Mouse (Mus musculus): ENCODE data around the gene Pabpn1l. TPM values are rescaled to one million over a fixed set of nuclear protein-coding genes. Genes with fewer than 3 reads are reported as not detected.
A peak's percentile ranks its signal among the peaks of the same experiment; 100 is the strongest.

Pabpn1l gene
- polyA plus RNA-seq, 1 experiment from 2014 or later, result not detected

- peaks cover 40% of the 10 kb centered on the region for H3K4me1 ChIP-seq (replicated peaks)
- no peak overlapping the region for H3K9ac ChIP-seq
- peak overlapping the region; percentile 14 for H3K4me2 ChIP-seq (replicated peaks)
- H3K27me3 ChIP-seq (replicated peaks), result no peaks in the 10 kb centered on the region
- 35% methylated on average over 6 of the region's 7 CpGs for WGBS
- H3K9me3 ChIP-seq, result no peaks in the 10 kb centered on the region
- no peaks in the 10 kb centered on the region for H3K36me3 ChIP-seq
- ATAC-seq, result peak; percentile 80
- peak overlapping the region; percentile 55 for H3K27ac ChIP-seq
- no peak overlapping the region for H3K4me3 ChIP-seq (replicated peaks)
Observed at GRCm38 (mm10) chr8:122661138-122661537, 38.6 kb upstream of the Pabpn1l start.

GRCm38 (mm10) chr8:122660022-122660421 is 37.5 kb upstream of the Pabpn1l start:
- Histone ChIP-seq H3K36me3 (no peaks in the 10 kb centered on the region), H3K4me3 (replicated peaks) (no peak overlapping the region), H3K4me2 (replicated peaks) (no peak overlapping the region), H3K27ac (no peak overlapping the region), H3K9ac (no peak overlapping the region), H3K27me3 (replicated peaks) (no peaks in the 10 kb centered on the region), H3K4me1 (replicated peaks) (peaks cover 38% of the 10 kb centered on the region), H3K9me3 (no peaks in the 10 kb centered on the region)
- no peak for ATAC-seq
- 74% methylated on average over 2 of the region's 2 CpGs for WGBS

DNA sequence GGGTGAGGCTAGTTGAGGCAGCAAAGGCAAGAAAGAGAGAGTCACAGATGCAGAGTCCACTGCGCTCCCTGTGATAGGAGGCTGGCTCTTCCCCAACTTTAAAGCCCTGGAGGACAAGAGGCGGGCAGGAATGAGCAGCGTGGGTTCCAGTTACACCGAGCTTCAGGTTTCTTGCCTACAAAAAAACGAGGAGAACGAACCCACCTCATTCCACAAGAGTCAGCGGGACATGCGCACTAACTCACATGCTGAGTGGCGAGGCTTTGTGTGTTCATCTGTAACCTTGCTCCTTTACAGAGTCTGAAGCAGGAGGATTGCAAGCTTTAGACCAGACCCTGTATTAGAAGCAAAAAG is 36.2 kb upstream of the Pabpn1l start:
- Histone ChIP-seq H3K9ac (no peak overlapping the region), H3K27me3 (replicated peaks) (no peaks in the 10 kb centered on the region), H3K27ac (no peak overlapping the region), H3K36me3 (no peaks in the 10 kb centered on the region), H3K4me3 (replicated peaks) (no peak overlapping the region), H3K9me3 (no peaks in the 10 kb centered on the region), H3K4me1 (replicated peaks) (peaks cover 36% of the 10 kb centered on the region), H3K4me2 (replicated peaks) (no peak overlapping the region)
- WGBS, result 67% methylated on average over 9 of the region's 9 CpGs
- no peak for ATAC-seq

GRCm38 (mm10) chr8:122658149-122658806 is 35.7 kb upstream of the Pabpn1l start:
- no peak overlapping the region for H3K9ac ChIP-seq
- WGBS, result 57% methylated on average over 10 of the region's 10 CpGs
- no peak overlapping the region for H3K4me2 ChIP-seq (replicated peaks)
- no peaks in the 10 kb centered on the region for H3K9me3 ChIP-seq
- H3K27ac ChIP-seq, result peak overlapping the region; percentile 20; the same call in 1 of the 2 replicates
- H3K4me3 ChIP-seq (replicated peaks), result no peak overlapping the region
- no peaks in the 10 kb centered on the region for H3K27me3 ChIP-seq (replicated peaks)
- H3K4me1 ChIP-seq (replicated peaks), result peaks cover 38% of the 10 kb centered on the region
- H3K36me3 ChIP-seq, result no peaks in the 10 kb centered on the region
- ATAC-seq, result no peak

DNA sequence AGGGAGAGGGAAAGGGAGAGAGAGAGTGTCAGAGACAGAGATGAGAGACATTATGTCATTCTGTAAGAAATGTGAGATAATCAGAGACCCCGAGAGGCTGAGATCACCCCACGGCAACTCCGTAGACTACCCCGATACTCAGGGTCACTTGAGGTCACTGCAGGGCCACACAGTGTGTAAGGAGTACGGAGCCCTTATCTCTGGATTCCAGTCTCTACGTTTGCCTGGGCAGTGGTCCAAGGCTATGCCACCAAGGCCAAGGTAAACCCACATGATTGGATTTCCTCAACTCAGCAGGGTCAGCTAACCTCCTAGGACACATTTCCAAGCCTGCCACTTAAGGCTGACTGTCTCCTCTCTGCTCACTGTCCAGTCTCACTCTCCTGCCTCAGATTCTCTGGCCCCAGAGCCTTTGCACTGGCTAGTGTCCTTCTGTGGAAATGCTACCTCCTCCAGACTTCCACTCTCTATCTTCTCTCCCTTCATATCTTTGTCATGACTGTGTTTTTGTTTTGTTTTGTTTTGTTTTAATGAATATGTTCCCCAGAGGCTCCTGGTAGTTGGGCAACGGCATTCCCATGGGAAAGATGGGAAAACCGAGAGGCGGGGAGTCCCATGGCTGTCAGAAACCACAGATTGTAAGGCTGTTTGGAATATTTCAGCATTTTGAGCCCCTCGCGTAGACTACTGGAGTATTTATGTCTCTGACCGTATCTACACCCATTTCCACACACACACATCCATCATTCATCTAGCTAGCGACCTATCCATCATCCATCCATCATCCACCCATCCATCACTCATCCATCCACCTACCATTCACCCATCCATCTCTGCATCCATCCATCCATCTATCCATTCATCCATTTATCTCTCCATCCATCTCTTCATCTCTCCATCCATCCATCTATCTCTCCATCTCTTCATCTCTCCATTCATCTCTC is 33.8 kb upstream of the Pabpn1l start:
- Histone ChIP-seq H3K36me3 (no peaks in the 10 kb centered on the region), H3K9me3 (no peaks in the 10 kb centered on the region), H3K27ac (no peak overlapping the region), H3K27me3 (replicated peaks) (no peaks in the 10 kb centered on the region), H3K4me1 (replicated peaks) (peaks cover 50% of the 10 kb centered on the region), H3K9ac (no peak overlapping the region), H3K4me2 (replicated peaks) (no peak overlapping the region), H3K4me3 (replicated peaks) (no peak overlapping the region)
- ATAC-seq, result no peak
- WGBS, result 73% methylated on average over 13 of the region's 13 CpGs

- H3K36me3 ChIP-seq, result no peaks in the 10 kb centered on the region
- no peak overlapping the region for H3K27ac ChIP-seq
- H3K9me3 ChIP-seq, result no peaks in the 10 kb centered on the region
- H3K4me1 ChIP-seq (replicated peaks), result peaks cover 42% of the 10 kb centered on the region
- no peaks in the 10 kb centered on the region for H3K27me3 ChIP-seq (replicated peaks)
- no peak overlapping the region for H3K9ac ChIP-seq
- no peak overlapping the region for H3K4me3 ChIP-seq (replicated peaks)
- peak; percentile 62; the same call in 1 of the 2 replicates for ATAC-seq
- H3K4me2 ChIP-seq (replicated peaks), result 0 out of 2 replicates have a peak overlapping the region, but pooled peaks have one; percentile 1
- 35% methylated on average over 7 of the region's 7 CpGs for WGBS
Observed at GRCm38 (mm10) chr8:122654768-122655167, 32.2 kb upstream of the Pabpn1l start.

DNA sequence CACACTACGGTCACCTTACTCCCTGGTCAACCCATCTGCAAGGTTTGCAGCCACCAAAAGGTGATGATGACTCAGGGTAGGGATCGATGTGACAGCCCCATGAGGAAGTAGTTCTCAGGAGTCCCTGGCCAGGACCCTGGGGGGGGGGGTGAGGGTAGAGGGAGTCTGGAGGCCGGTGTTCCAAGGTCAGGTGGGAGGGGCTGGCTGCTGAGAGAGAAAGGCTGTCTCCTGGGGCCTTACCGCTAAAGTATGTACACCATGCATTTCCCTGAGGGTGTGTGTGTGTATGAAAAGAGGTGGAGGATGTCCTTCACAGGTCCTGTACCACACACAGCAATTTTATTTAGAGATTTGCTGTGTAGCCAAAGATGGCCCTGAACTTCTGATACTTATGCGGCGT is 30.1 kb upstream of the Pabpn1l start:
- no peaks in the 10 kb centered on the region for H3K36me3 ChIP-seq
- ATAC-seq, result peak; percentile 66
- no peak overlapping the region for H3K4me2 ChIP-seq (replicated peaks)
- no peak overlapping the region for H3K4me3 ChIP-seq (replicated peaks)
- no peaks in the 10 kb centered on the region for H3K9me3 ChIP-seq
- no peak overlapping the region for H3K9ac ChIP-seq
- H3K27me3 ChIP-seq (replicated peaks), result no peaks in the 10 kb centered on the region
- peaks cover 35% of the 10 kb centered on the region for H3K4me1 ChIP-seq (replicated peaks)
- 53% methylated on average over 6 of the region's 6 CpGs for WGBS
- no peak overlapping the region for H3K27ac ChIP-seq

DNA sequence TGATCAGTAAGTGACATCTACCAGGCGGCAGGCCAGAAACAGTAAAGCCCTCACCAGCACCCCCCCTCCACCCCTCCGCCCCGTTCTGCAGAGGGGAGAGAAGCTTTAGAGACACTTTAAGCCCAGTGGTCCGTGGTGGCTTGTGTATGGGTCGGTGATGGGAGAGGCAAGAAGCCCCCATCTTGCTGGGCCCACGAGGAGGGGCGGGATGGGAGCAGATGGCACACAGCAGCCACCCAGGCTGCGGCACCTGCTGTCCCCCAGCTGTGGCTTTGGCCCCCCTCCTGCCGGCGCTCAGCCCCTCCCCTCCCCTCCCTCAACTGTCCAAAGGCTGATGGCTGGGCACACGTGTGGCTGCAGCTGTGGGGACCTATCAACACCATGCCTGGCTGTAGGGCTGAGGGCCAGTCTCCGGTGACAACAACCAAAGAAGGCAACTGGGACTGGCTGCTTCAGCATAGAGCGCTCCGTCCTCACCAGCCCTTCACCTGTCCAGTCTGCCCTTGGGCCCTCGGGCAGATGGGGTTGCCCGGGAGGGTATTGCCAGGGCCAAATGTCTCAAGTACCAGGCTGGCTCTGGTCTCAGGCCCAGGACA is 28.9 kb upstream of the Pabpn1l start:
- Histone ChIP-seq H3K27me3 (replicated peaks) (no peaks in the 10 kb centered on the region), H3K4me2 (replicated peaks) (no peak overlapping the region), H3K4me3 (replicated peaks) (no peak overlapping the region), H3K9ac (no peak overlapping the region), H3K27ac (no peak overlapping the region), H3K4me1 (replicated peaks) (peaks cover 35% of the 10 kb centered on the region), H3K36me3 (no peaks in the 10 kb centered on the region), H3K9me3 (no peaks in the 10 kb centered on the region)
- no peak for ATAC-seq
- WGBS, result 78% methylated on average over 16 of the region's 16 CpGs

GRCm38 (mm10) chr8:122648192-122648970 is 25.8 kb upstream of the Pabpn1l start:
- H3K9ac ChIP-seq, result no peak overlapping the region
- no peaks in the 10 kb centered on the region for H3K27me3 ChIP-seq (replicated peaks)
- peaks cover 17% of the 10 kb centered on the region for H3K4me1 ChIP-seq (replicated peaks)
- H3K4me3 ChIP-seq (replicated peaks), result no peak overlapping the region
- ATAC-seq, result no peak
- H3K9me3 ChIP-seq, result no peaks in the 10 kb centered on the region
- H3K36me3 ChIP-seq, result no peaks in the 10 kb centered on the region
- H3K27ac ChIP-seq, result no peak overlapping the region
- H3K4me2 ChIP-seq (replicated peaks), result no peak overlapping the region
- WGBS, result 67% methylated on average over 15 of the region's 15 CpGs

DNA sequence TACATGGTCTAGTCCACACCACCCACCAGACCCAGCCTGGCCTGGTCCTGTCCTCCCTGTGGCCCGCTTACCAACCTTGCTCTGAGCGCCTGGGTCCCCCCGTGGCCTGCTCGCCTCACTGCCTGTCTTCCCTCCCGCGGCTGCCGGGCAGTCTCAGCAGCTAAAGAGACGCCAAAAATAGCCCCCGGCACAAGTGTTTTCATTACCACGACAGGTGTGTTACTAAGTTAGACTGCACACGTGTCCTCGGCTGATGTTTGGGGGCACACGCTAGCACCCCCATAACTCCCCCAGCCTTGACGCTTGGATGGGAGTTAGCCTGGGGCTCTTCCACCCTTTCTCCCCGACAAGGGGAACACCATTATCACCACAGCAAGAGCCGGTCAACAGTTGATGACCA is 23.8 kb upstream of the Pabpn1l start:
- Histone ChIP-seq H3K4me1 (replicated peaks) (peaks cover 9% of the 10 kb centered on the region), H3K36me3 (no peaks in the 10 kb centered on the region), H3K9ac (no peak overlapping the region), H3K4me3 (replicated peaks) (no peak overlapping the region), H3K27ac (no peak overlapping the region), H3K9me3 (no peaks in the 10 kb centered on the region), H3K27me3 (replicated peaks) (no peaks in the 10 kb centered on the region), H3K4me2 (replicated peaks) (no peak overlapping the region)
- 88% methylated on average over 16 of the region's 16 CpGs for WGBS
- ATAC-seq, result no peak

DNA sequence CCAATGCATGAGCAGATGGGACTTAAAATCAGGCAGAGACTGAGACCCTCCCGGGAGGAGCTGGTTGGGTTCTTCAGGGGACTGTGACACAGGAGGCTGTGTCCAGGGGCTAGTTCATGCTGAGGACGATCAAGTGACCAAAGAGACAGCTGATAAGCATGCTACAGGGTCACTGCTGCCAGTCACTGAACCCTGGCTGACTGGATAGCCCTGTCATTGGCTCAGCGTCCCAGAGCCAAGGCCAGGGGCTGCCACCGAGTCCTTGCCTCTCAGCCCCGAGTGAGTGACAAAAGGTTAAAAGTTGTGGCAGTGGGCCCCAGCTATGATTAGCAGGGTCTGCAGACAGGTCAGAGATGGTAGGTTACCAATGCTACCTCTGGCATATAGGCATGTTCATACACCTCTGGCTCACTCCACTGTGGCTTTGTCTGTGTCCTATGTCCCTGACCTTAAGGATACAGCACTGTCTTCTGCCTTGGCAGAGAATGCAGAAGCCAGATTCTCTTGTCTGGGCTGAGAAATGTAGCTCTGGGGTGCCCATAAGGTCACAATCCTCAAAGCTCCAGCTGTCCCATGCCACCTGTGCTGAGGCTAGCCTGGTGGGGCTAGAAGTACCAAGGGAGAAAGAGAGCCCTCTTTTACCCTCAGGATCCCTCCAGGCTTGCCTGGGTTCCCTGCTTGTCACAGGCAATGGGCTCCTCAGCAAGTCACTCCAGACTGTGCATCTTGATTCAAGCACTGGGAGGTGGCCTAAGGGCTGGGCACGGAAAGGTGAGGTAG is 21.8 kb upstream of the Pabpn1l start:
- no peaks in the 10 kb centered on the region for H3K27me3 ChIP-seq (replicated peaks)
- WGBS, result 72% methylated on average over 6 of the region's 6 CpGs
- no peak overlapping the region for H3K4me3 ChIP-seq (replicated peaks)
- H3K4me2 ChIP-seq (replicated peaks), result no peak overlapping the region
- ATAC-seq, result no peak
- H3K36me3 ChIP-seq, result no peaks in the 10 kb centered on the region
- no peaks in the 10 kb centered on the region for H3K9me3 ChIP-seq
- H3K27ac ChIP-seq, result no peak overlapping the region
- no peak overlapping the region for H3K9ac ChIP-seq
- H3K4me1 ChIP-seq (replicated peaks), result peaks cover 28% of the 10 kb centered on the region
